Mouse (Mus musculus): Measurements from ENCODE around the gene Bri3.

GRCm38 (mm10) chr5:144221305-144221704 is 22.9 kb upstream of the Bri3 start:
- TF ChIP-seq CTCF (IDR thresholded peaks at IDR 0.05; ENCODE audit: extremely low read depth, insufficient read depth, low read length) = no peak
- no peak for TF ChIP-seq POLR2A (IDR thresholded peaks at IDR 0.05; ENCODE audit: extremely low read depth, insufficient read depth, low read length)
